Mouse (Mus musculus) frontal cortex, postnatal 10 days (tissue): ENCODE results near the gene Dbf4.
A peak's percentile ranks its signal among the peaks of the same experiment; 100 is the strongest.

Source experiments
- DNase-seq, 2 experiments: peaks; one replicate each; pipeline ENCODE4 v3.0.0; 2022; ENCODE audit warnings: low spot score in 2 of 2, mixed read lengths in 1 of 2

Gene Dbf4

GRCm38 (mm10) chr5:8422157-8422931 is at the start of gene Dbf4, which contains the start of gene Slc25a40:
Dbf4 (minus strand) TSS chr5:8422716.
Slc25a40 (plus strand) TSS chr5:8422850.
- peak; percentile 85 to 90 for DNase-seq

- no peak for DNase-seq
Observed at GRCm38 (mm10) chr5:8456561-8456960, 34.0 kb upstream of the Dbf4 start.

- no peak for DNase-seq
Observed at GRCm38 (mm10) chr5:8455565-8455964, 33.0 kb upstream of the Dbf4 start.

GRCm38 (mm10) chr5:8439095-8439494 is 16.6 kb upstream of the Dbf4 start:
- DNase-seq = no peak

GRCm38 (mm10) chr5:8437481-8438156 is 15.1 kb upstream of the Dbf4 start:
- no peak for DNase-seq

- no peak for DNase-seq
Observed at GRCm38 (mm10) chr5:8425899-8426298, 3.4 kb upstream of the Dbf4 start.

GRCm38 (mm10) chr5:8424116-8424515 is 1.6 kb upstream of the Dbf4 start:
- DNase-seq = no peak

- DNase-seq = no peak
Observed at GRCm38 (mm10) chr5:8422932-8423928, 714 bp upstream of the Dbf4 start.

- no peak for DNase-seq
Observed at GRCm38 (mm10) chr5:8421424-8421823, 1.1 kb downstream of the Dbf4 start.

- DNase-seq = no peak
Observed at GRCm38 (mm10) chr5:8417443-8417842, 5.1 kb downstream of the Dbf4 start.

- no peak for DNase-seq
Observed at GRCm38 (mm10) chr5:8416683-8417413, 5.7 kb downstream of the Dbf4 start.

GRCm38 (mm10) chr5:8408746-8409145 is 13.8 kb downstream of the Dbf4 start:
- DNase-seq = no peak

- DNase-seq = no peak
Observed at GRCm38 (mm10) chr5:8397587-8398249, 24.8 kb downstream of the Dbf4 start.

- DNase-seq = no peak
Observed at GRCm38 (mm10) chr5:8393891-8394583, 28.5 kb downstream of the Dbf4 start.

GRCm38 (mm10) chr5:8374297-8374906 is 48.1 kb downstream of the Dbf4 start:
- DNase-seq = no peak

GRCm38 (mm10) chr5:8373415-8373814 is 49.1 kb downstream of the Dbf4 start:
- no peak for DNase-seq

GRCm38 (mm10) chr5:8368781-8369180 is 53.7 kb downstream of the Dbf4 start:
- no peak for DNase-seq

GRCm38 (mm10) chr5:8368328-8368692 is 54.2 kb downstream of the Dbf4 start:
- no peak for DNase-seq

GRCm38 (mm10) chr5:8367614-8368327 is 54.7 kb downstream of the Dbf4 start, which contains the start of gene Adam22:
Adam22 (minus strand) TSS chr5:8368160.
- DNase-seq = peak; percentile 89 to 91
